Mouse (Mus musculus): ENCODE measurements around the gene Egln2. TPM values are rescaled to one million over a fixed set of nuclear protein-coding genes. Genes with fewer than 3 reads are reported as not detected.
A peak's percentile ranks its signal among the peaks of the same experiment; 100 is the strongest.

Egln2 gene
- polyA plus RNA-seq, 1 experiment, result 125 TPM

- WGBS, result under 1% methylated on average over 53 of the region's 53 CpGs
- H3K36me3 ChIP-seq (ENCODE audit: control insufficient read depth, insufficient read depth, low read length), result peaks cover 5% of the 10 kb centered on the region; the same call in 1 of the 2 replicates
- no peaks in the 10 kb centered on the region for H3K27me3 ChIP-seq (ENCODE audit: control insufficient read depth, insufficient read depth, low read length)
- H3K27ac ChIP-seq (ENCODE audit: control insufficient read depth, insufficient read depth, low read length), result peak within 1 kb of the TSS; percentile 69
- peak; percentile 72 for TF ChIP-seq CTCF (IDR thresholded peaks at IDR 0.05; ENCODE audit: borderline replicate concordance, control insufficient read depth, extremely low read depth, insufficient read depth, low read length, poor library complexity)
- TF ChIP-seq POLR2A (IDR thresholded peaks at IDR 0.05; ENCODE audit: control insufficient read depth, extremely low read depth, insufficient read depth, low read length, poor library complexity), result peak; percentile 62
- no peaks in the 10 kb centered on the region for H3K4me1 ChIP-seq (replicated peaks; ENCODE audit: control insufficient read depth, insufficient read depth, low read length)
- peak within 1 kb of the TSS; percentile 91 for H3K4me3 ChIP-seq (ENCODE audit: control insufficient read depth, insufficient read depth, low read length)
- DNase-seq, result peak; percentile 100
These were observed 12.0 kb upstream of the Egln2 start, which contains the start of gene Rab4b for GRCm38 (mm10) chr7:27178324-27179216. TSS of gene Rab4b (minus strand) at chr7:27178896.

GRCm38 (mm10) chr7:27177942-27178323 is 11.3 kb upstream of the Egln2 start:
- WGBS, result 22% methylated on average over 4 of the region's 4 CpGs
- Histone ChIP-seq H3K4me3 (ENCODE audit: control insufficient read depth, insufficient read depth, low read length) (peak overlapping the region; percentile 91), H3K36me3 (ENCODE audit: control insufficient read depth, insufficient read depth, low read length) (peaks cover 5% of the 10 kb centered on the region), H3K27me3 (ENCODE audit: control insufficient read depth, insufficient read depth, low read length) (no peaks in the 10 kb centered on the region), H3K4me1 (replicated peaks; ENCODE audit: control insufficient read depth, insufficient read depth, low read length) (no peaks in the 10 kb centered on the region), H3K27ac (ENCODE audit: control insufficient read depth, insufficient read depth, low read length) (peak overlapping the region; percentile 69; the same call in 1 of the 2 replicates)
- no peak for DNase-seq
- TF ChIP-seq POLR2A (IDR thresholded peaks at IDR 0.05; ENCODE audit: control insufficient read depth, extremely low read depth, insufficient read depth, low read length, poor library complexity) (no peak), CTCF (IDR thresholded peaks at IDR 0.05; ENCODE audit: borderline replicate concordance, control insufficient read depth, extremely low read depth, insufficient read depth, low read length, poor library complexity) (no peak)

- TF ChIP-seq POLR2A (IDR thresholded peaks at IDR 0.05; ENCODE audit: control insufficient read depth, extremely low read depth, insufficient read depth, low read length, poor library complexity) (no peak), CTCF (IDR thresholded peaks at IDR 0.05; ENCODE audit: borderline replicate concordance, control insufficient read depth, extremely low read depth, insufficient read depth, low read length, poor library complexity) (no peak)
- no peak overlapping the region for H3K27ac ChIP-seq (ENCODE audit: control insufficient read depth, insufficient read depth, low read length)
- no peaks in the 10 kb centered on the region for H3K27me3 ChIP-seq (ENCODE audit: control insufficient read depth, insufficient read depth, low read length)
- H3K4me1 ChIP-seq (replicated peaks; ENCODE audit: control insufficient read depth, insufficient read depth, low read length), result no peaks in the 10 kb centered on the region
- DNase-seq, result no peak
- no peak overlapping the region for H3K4me3 ChIP-seq (ENCODE audit: control insufficient read depth, insufficient read depth, low read length)
- H3K36me3 ChIP-seq (ENCODE audit: control insufficient read depth, insufficient read depth, low read length), result peaks cover 13% of the 10 kb centered on the region
- WGBS, result 98% methylated on average over 7 of the region's 7 CpGs
These were observed 8.3 kb upstream of the Egln2 start for GRCm38 (mm10) chr7:27174896-27175295.

GRCm38 (mm10) chr7:27174496-27174895 is 7.9 kb upstream of the Egln2 start:
- peaks cover 13% of the 10 kb centered on the region for H3K36me3 ChIP-seq (ENCODE audit: control insufficient read depth, insufficient read depth, low read length)
- no peak for TF ChIP-seq POLR2A (IDR thresholded peaks at IDR 0.05; ENCODE audit: control insufficient read depth, extremely low read depth, insufficient read depth, low read length, poor library complexity)
- no peak for TF ChIP-seq CTCF (IDR thresholded peaks at IDR 0.05; ENCODE audit: borderline replicate concordance, control insufficient read depth, extremely low read depth, insufficient read depth, low read length, poor library complexity)
- WGBS, result 97% methylated on average over 15 of the region's 15 CpGs

GRCm38 (mm10) chr7:27170981-27171380 is 4.4 kb upstream of the Egln2 start:
- DNase-seq, result no peak
- Histone ChIP-seq H3K27ac (ENCODE audit: control insufficient read depth, insufficient read depth, low read length) (no peak overlapping the region), H3K27me3 (ENCODE audit: control insufficient read depth, insufficient read depth, low read length) (no peaks in the 10 kb centered on the region), H3K4me3 (ENCODE audit: control insufficient read depth, insufficient read depth, low read length) (no peak overlapping the region), H3K4me1 (replicated peaks; ENCODE audit: control insufficient read depth, insufficient read depth, low read length) (peaks cover 16% of the 10 kb centered on the region), H3K36me3 (ENCODE audit: control insufficient read depth, insufficient read depth, low read length) (peaks cover 13% of the 10 kb centered on the region)
- TF ChIP-seq POLR2A (IDR thresholded peaks at IDR 0.05; ENCODE audit: control insufficient read depth, extremely low read depth, insufficient read depth, low read length, poor library complexity) (no peak), CTCF (IDR thresholded peaks at IDR 0.05; ENCODE audit: borderline replicate concordance, control insufficient read depth, extremely low read depth, insufficient read depth, low read length, poor library complexity) (no peak)
- 99% methylated on average over 3 of the region's 3 CpGs for WGBS

More at GRCm38 (mm10) chr7:27174496-27174895, 7.9 kb upstream of the Egln2 start:
- DNase-seq, result no peak
- no peaks in the 10 kb centered on the region for H3K27me3 ChIP-seq (ENCODE audit: control insufficient read depth, insufficient read depth, low read length)
- H3K4me3 ChIP-seq (ENCODE audit: control insufficient read depth, insufficient read depth, low read length), result no peak overlapping the region
- no peak overlapping the region for H3K27ac ChIP-seq (ENCODE audit: control insufficient read depth, insufficient read depth, low read length)
- no peaks in the 10 kb centered on the region for H3K4me1 ChIP-seq (replicated peaks; ENCODE audit: control insufficient read depth, insufficient read depth, low read length)

GRCm38 (mm10) chr7:27168371-27168770 is 1.8 kb upstream of the Egln2 start:
- DNase-seq, result no peak
- peak overlapping the region; percentile 96 for H3K27ac ChIP-seq (ENCODE audit: control insufficient read depth, insufficient read depth, low read length)
- H3K27me3 ChIP-seq (ENCODE audit: control insufficient read depth, insufficient read depth, low read length), result no peaks in the 10 kb centered on the region
- H3K4me1 ChIP-seq (replicated peaks; ENCODE audit: control insufficient read depth, insufficient read depth, low read length), result peaks cover 37% of the 10 kb centered on the region
- H3K36me3 ChIP-seq (ENCODE audit: control insufficient read depth, insufficient read depth, low read length), result peaks cover 8% of the 10 kb centered on the region
- TF ChIP-seq POLR2A (IDR thresholded peaks at IDR 0.05; ENCODE audit: control insufficient read depth, extremely low read depth, insufficient read depth, low read length, poor library complexity), result no peak
- no peak for TF ChIP-seq CTCF (IDR thresholded peaks at IDR 0.05; ENCODE audit: borderline replicate concordance, control insufficient read depth, extremely low read depth, insufficient read depth, low read length, poor library complexity)
- no peak overlapping the region for H3K4me3 ChIP-seq (ENCODE audit: control insufficient read depth, insufficient read depth, low read length)
- 78% methylated on average over 5 of the region's 5 CpGs for WGBS
